Mouse (Mus musculus): ENCODE data around the gene Capza1. TPM values are rescaled to one million over a fixed set of nuclear protein-coding genes. Genes with fewer than 3 reads are reported as not detected.
"Not testable (repeated sequence)": the region's sequence is repeated elsewhere in the genome, so short reads cannot be mapped to it uniquely, and the experiment has no call there.

Gene Capza1
- polyA plus RNA-seq, 1 experiment from 2014 or later = 245 TPM

- Histone ChIP-seq H3K27me3 (ENCODE audit: control insufficient read depth, insufficient read depth, low read length) (no peaks in the 10 kb centered on the region), H3K4me1 (replicated peaks; ENCODE audit: control insufficient read depth, insufficient read depth, low read length) (no peaks in the 10 kb centered on the region), H3K9me3 (ENCODE audit: control insufficient read depth, low read length) (no peaks in the 10 kb centered on the region), H3K27ac (ENCODE audit: low read depth, low read length) (no peak overlapping the region), H3K4me2 (replicated peaks; ENCODE audit: low read depth, low read length) (no peak overlapping the region), H3K4me3 (ENCODE audit: low read depth, low read length) (no peak overlapping the region), H3K9ac (ENCODE audit: low read depth, low read length) (no peak overlapping the region), H3K36me3 (ENCODE audit: control insufficient read depth, insufficient read depth, low read length) (no peaks in the 10 kb centered on the region)
- 82% methylated on average over 3 of the region's 3 CpGs for WGBS
- DNase-seq (ENCODE audit: low spot score) = no peak
- no peak for ATAC-seq (ENCODE audit: low FRiP score)
Observed at GRCm38 (mm10) chr3:104822413-104822812, 41.9 kb downstream of the Capza1 start.

- H3K9ac ChIP-seq (ENCODE audit: low read depth, low read length) = no peak overlapping the region
- no peaks in the 10 kb centered on the region for H3K9me3 ChIP-seq (ENCODE audit: control insufficient read depth, low read length)
- H3K27ac ChIP-seq (ENCODE audit: low read depth, low read length) = no peak overlapping the region
- H3K27me3 ChIP-seq (ENCODE audit: control insufficient read depth, insufficient read depth, low read length) = no peaks in the 10 kb centered on the region
- DNase-seq (ENCODE audit: low spot score) (no peak), ATAC-seq (ENCODE audit: low FRiP score) (no peak)
- 59% methylated on average over 1 of the region's 1 CpGs for WGBS
- no peaks in the 10 kb centered on the region for H3K36me3 ChIP-seq (ENCODE audit: control insufficient read depth, insufficient read depth, low read length)
- H3K4me1 ChIP-seq (replicated peaks; ENCODE audit: control insufficient read depth, insufficient read depth, low read length) = no peaks in the 10 kb centered on the region
- no peak overlapping the region for H3K4me2 ChIP-seq (replicated peaks; ENCODE audit: low read depth, low read length)
- H3K4me3 ChIP-seq (ENCODE audit: low read depth, low read length) = no peak overlapping the region
Observed at GRCm38 (mm10) chr3:104820426-104820825, 43.9 kb downstream of the Capza1 start.

- Histone ChIP-seq H3K27ac (ENCODE audit: low read depth, low read length) (no peak overlapping the region), H3K36me3 (ENCODE audit: control insufficient read depth, insufficient read depth, low read length) (no peaks in the 10 kb centered on the region), H3K9ac (ENCODE audit: low read depth, low read length) (peak overlapping the region; percentile 79; the same call in 1 of the 2 replicates), H3K9me3 (ENCODE audit: control insufficient read depth, low read length) (no peaks in the 10 kb centered on the region), H3K4me3 (ENCODE audit: low read depth, low read length) (peak overlapping the region; percentile 64; the same call in 1 of the 2 replicates), H3K27me3 (ENCODE audit: control insufficient read depth, insufficient read depth, low read length) (no peaks in the 10 kb centered on the region), H3K4me2 (replicated peaks; ENCODE audit: low read depth, low read length) (peak overlapping the region; percentile 96), H3K4me1 (replicated peaks; ENCODE audit: control insufficient read depth, insufficient read depth, low read length) (no peaks in the 10 kb centered on the region)
- ATAC-seq (ENCODE audit: low FRiP score) (no peak; the same call in 1 of the 2 replicates), DNase-seq (ENCODE audit: low spot score) (no peak)
- 15% methylated on average over 3 of the region's 3 CpGs for WGBS
Observed at GRCm38 (mm10) chr3:104818749-104819134, 45.6 kb downstream of the Capza1 start.

GRCm38 (mm10) chr3:104817991-104818748, 46.1 kb downstream of the Capza1 start, which contains the start of gene Mov10:
Gene Mov10 (minus strand): TSS chr3:104818563.
- DNase-seq (ENCODE audit: low spot score) (peak; percentile 75), ATAC-seq (ENCODE audit: low FRiP score) (peak; percentile 84)
- no peaks in the 10 kb centered on the region for H3K9me3 ChIP-seq (ENCODE audit: control insufficient read depth, low read length)
- no peaks in the 10 kb centered on the region for H3K36me3 ChIP-seq (ENCODE audit: control insufficient read depth, insufficient read depth, low read length)
- peak within 1 kb of the TSS; percentile 2; the same call in 1 of the 2 replicates for H3K27ac ChIP-seq (ENCODE audit: low read depth, low read length)
- peak within 1 kb of the TSS; percentile 64 for H3K4me3 ChIP-seq (ENCODE audit: low read depth, low read length)
- H3K4me2 ChIP-seq (replicated peaks; ENCODE audit: low read depth, low read length) = peak within 1 kb of the TSS; percentile 96
- 1% methylated on average over 40 of the region's 40 CpGs for WGBS
- H3K9ac ChIP-seq (ENCODE audit: low read depth, low read length) = peak within 1 kb of the TSS; percentile 79
- no peaks in the 10 kb centered on the region for H3K4me1 ChIP-seq (replicated peaks; ENCODE audit: control insufficient read depth, insufficient read depth, low read length)
- no peaks in the 10 kb centered on the region for H3K27me3 ChIP-seq (ENCODE audit: control insufficient read depth, insufficient read depth, low read length)

GRCm38 (mm10) chr3:104817481-104817990, 46.8 kb downstream of the Capza1 start:
- H3K4me3 ChIP-seq (ENCODE audit: low read depth, low read length) = peak overlapping the region; percentile 64
- ATAC-seq (ENCODE audit: low FRiP score) (peak; percentile 65), DNase-seq (ENCODE audit: low spot score) (peak; percentile 67)
- no peaks in the 10 kb centered on the region for H3K4me1 ChIP-seq (replicated peaks; ENCODE audit: control insufficient read depth, insufficient read depth, low read length)
- H3K27ac ChIP-seq (ENCODE audit: low read depth, low read length) = no peak overlapping the region; the same call in 1 of the 2 replicates
- no peaks in the 10 kb centered on the region for H3K27me3 ChIP-seq (ENCODE audit: control insufficient read depth, insufficient read depth, low read length)
- peak overlapping the region; percentile 96 for H3K4me2 ChIP-seq (replicated peaks; ENCODE audit: low read depth, low read length)
- H3K9me3 ChIP-seq (ENCODE audit: control insufficient read depth, low read length) = no peaks in the 10 kb centered on the region
- no peaks in the 10 kb centered on the region for H3K36me3 ChIP-seq (ENCODE audit: control insufficient read depth, insufficient read depth, low read length)
- H3K9ac ChIP-seq (ENCODE audit: low read depth, low read length) = peak overlapping the region; percentile 79
- WGBS = 0% methylated on average over 44 of the region's 46 CpGs

- Histone ChIP-seq H3K4me2 (replicated peaks; ENCODE audit: low read depth, low read length) (no peak overlapping the region), H3K27me3 (ENCODE audit: control insufficient read depth, insufficient read depth, low read length) (no peaks in the 10 kb centered on the region), H3K9ac (ENCODE audit: low read depth, low read length) (no peak overlapping the region), H3K27ac (ENCODE audit: low read depth, low read length) (no peak overlapping the region), H3K4me1 (replicated peaks; ENCODE audit: control insufficient read depth, insufficient read depth, low read length) (no peaks in the 10 kb centered on the region), H3K36me3 (ENCODE audit: control insufficient read depth, insufficient read depth, low read length) (no peaks in the 10 kb centered on the region), H3K4me3 (ENCODE audit: low read depth, low read length) (no peak overlapping the region), H3K9me3 (ENCODE audit: control insufficient read depth, low read length) (no peaks in the 10 kb centered on the region)
- ATAC-seq (ENCODE audit: low FRiP score) (no peak), DNase-seq (ENCODE audit: low spot score) (no peak)
- 94% methylated on average over 7 of the region's 7 CpGs for WGBS
Observed at GRCm38 (mm10) chr3:104816130-104816529, 48.2 kb downstream of the Capza1 start.

GRCm38 (mm10) chr3:104815346-104815745, 49.0 kb downstream of the Capza1 start:
- Histone ChIP-seq H3K27ac (ENCODE audit: low read depth, low read length) (no peak overlapping the region), H3K4me3 (ENCODE audit: low read depth, low read length) (no peak overlapping the region), H3K27me3 (ENCODE audit: control insufficient read depth, insufficient read depth, low read length) (no peaks in the 10 kb centered on the region), H3K36me3 (ENCODE audit: control insufficient read depth, insufficient read depth, low read length) (no peaks in the 10 kb centered on the region), H3K4me2 (replicated peaks; ENCODE audit: low read depth, low read length) (no peak overlapping the region), H3K9ac (ENCODE audit: low read depth, low read length) (no peak overlapping the region), H3K4me1 (replicated peaks; ENCODE audit: control insufficient read depth, insufficient read depth, low read length) (no peaks in the 10 kb centered on the region), H3K9me3 (ENCODE audit: control insufficient read depth, low read length) (no peaks in the 10 kb centered on the region)
- no peak for DNase-seq (ENCODE audit: low spot score)
- no peak for ATAC-seq (ENCODE audit: low FRiP score)
- WGBS = 68% methylated on average over 2 of the region's 2 CpGs

GRCm38 (mm10) chr3:104814746-104815145, 49.6 kb downstream of the Capza1 start:
- H3K4me2 ChIP-seq (replicated peaks; ENCODE audit: low read depth, low read length) = no peak overlapping the region
- no peaks in the 10 kb centered on the region for H3K9me3 ChIP-seq (ENCODE audit: control insufficient read depth, low read length)
- H3K9ac ChIP-seq (ENCODE audit: low read depth, low read length) = no peak overlapping the region
- H3K4me1 ChIP-seq (replicated peaks; ENCODE audit: control insufficient read depth, insufficient read depth, low read length) = no peaks in the 10 kb centered on the region
- 100% methylated on average over 1 of the region's 1 CpGs for WGBS
- H3K27ac ChIP-seq (ENCODE audit: low read depth, low read length) = no peak overlapping the region
- ATAC-seq (ENCODE audit: low FRiP score) (no peak), DNase-seq (ENCODE audit: low spot score) (no peak)
- no peaks in the 10 kb centered on the region for H3K36me3 ChIP-seq (ENCODE audit: control insufficient read depth, insufficient read depth, low read length)
- H3K4me3 ChIP-seq (ENCODE audit: low read depth, low read length) = no peak overlapping the region
- no peaks in the 10 kb centered on the region for H3K27me3 ChIP-seq (ENCODE audit: control insufficient read depth, insufficient read depth, low read length)

GRCm38 (mm10) chr3:104813227-104813626, 51.1 kb downstream of the Capza1 start:
- not testable (repeated sequence) for H3K9me3 ChIP-seq (ENCODE audit: control insufficient read depth, low read length); H3K9ac ChIP-seq (ENCODE audit: low read depth, low read length); H3K4me1 ChIP-seq (replicated peaks; ENCODE audit: control insufficient read depth, insufficient read depth, low read length); H3K4me3 ChIP-seq (ENCODE audit: low read depth, low read length); DNase-seq (ENCODE audit: low spot score); H3K4me2 ChIP-seq (replicated peaks; ENCODE audit: low read depth, low read length); H3K27ac ChIP-seq (ENCODE audit: low read depth, low read length); H3K36me3 ChIP-seq (ENCODE audit: control insufficient read depth, insufficient read depth, low read length); ATAC-seq (ENCODE audit: low FRiP score); H3K27me3 ChIP-seq (ENCODE audit: control insufficient read depth, insufficient read depth, low read length)
- 87% methylated on average over 7 of the region's 7 CpGs for WGBS
